Mouse (Mus musculus): Measurements from ENCODE around the gene Cirbp. TPM values are rescaled to one million over a fixed set of nuclear protein-coding genes. Genes with fewer than 3 reads are reported as not detected.
A peak's percentile ranks its signal among the peaks of the same experiment; 100 is the strongest.

Gene Cirbp
- polyA plus RNA-seq, 1 experiment = 173 TPM

GRCm38 (mm10) chr10:80160455-80161371, 5.1 kb upstream of the Cirbp start:
- peak; percentile 50 for DNase-seq
- WGBS = 12% methylated on average over 32 of the region's 33 CpGs

GRCm38 (mm10) chr10:80161522-80162242, 4.1 kb upstream of the Cirbp start:
- WGBS = 32% methylated on average over 7 of the region's 7 CpGs
- TF ChIP-seq CTCF (IDR thresholded peaks at IDR 0.05; ENCODE audit: borderline replicate concordance, control insufficient read depth, extremely low read depth, insufficient read depth, low read length, poor library complexity) (no peak), POLR2A (IDR thresholded peaks at IDR 0.05; ENCODE audit: control insufficient read depth, extremely low read depth, insufficient read depth, low read length, poor library complexity) (no peak)
- Histone ChIP-seq H3K4me3 (ENCODE audit: control insufficient read depth, insufficient read depth, low read length) (no peak overlapping the region), H3K27ac (ENCODE audit: control insufficient read depth, insufficient read depth, low read length) (peak overlapping the region; percentile 83), H3K36me3 (ENCODE audit: control insufficient read depth, insufficient read depth, low read length) (peaks cover 9% of the 10 kb centered on the region), H3K4me1 (replicated peaks; ENCODE audit: control insufficient read depth, insufficient read depth, low read length) (peaks cover 80% of the 10 kb centered on the region), H3K27me3 (ENCODE audit: control insufficient read depth, insufficient read depth, low read length) (no peaks in the 10 kb centered on the region)
- peak; percentile 34 for DNase-seq

More at GRCm38 (mm10) chr10:80160455-80161371, 5.1 kb upstream of the Cirbp start:
- peaks cover 83% of the 10 kb centered on the region for H3K4me1 ChIP-seq (replicated peaks; ENCODE audit: control insufficient read depth, insufficient read depth, low read length)
- H3K27me3 ChIP-seq (ENCODE audit: control insufficient read depth, insufficient read depth, low read length) = no peaks in the 10 kb centered on the region
- H3K27ac ChIP-seq (ENCODE audit: control insufficient read depth, insufficient read depth, low read length) = peak overlapping the region; percentile 83
- peak overlapping the region; percentile 43 for H3K4me3 ChIP-seq (ENCODE audit: control insufficient read depth, insufficient read depth, low read length)
- peaks cover 18% of the 10 kb centered on the region for H3K36me3 ChIP-seq (ENCODE audit: control insufficient read depth, insufficient read depth, low read length)
- TF ChIP-seq CTCF (IDR thresholded peaks at IDR 0.05; ENCODE audit: borderline replicate concordance, control insufficient read depth, extremely low read depth, insufficient read depth, low read length, poor library complexity) (no peak), POLR2A (IDR thresholded peaks at IDR 0.05; ENCODE audit: control insufficient read depth, extremely low read depth, insufficient read depth, low read length, poor library complexity) (0 out of 2 replicates have a peak, but pooled peaks have one; percentile 25)

GRCm38 (mm10) chr10:80162243-80162608, 3.6 kb upstream of the Cirbp start:
- no peak overlapping the region for H3K4me3 ChIP-seq (ENCODE audit: control insufficient read depth, insufficient read depth, low read length)
- H3K27ac ChIP-seq (ENCODE audit: control insufficient read depth, insufficient read depth, low read length) = peak overlapping the region; percentile 83
- H3K4me1 ChIP-seq (replicated peaks; ENCODE audit: control insufficient read depth, insufficient read depth, low read length) = peaks cover 77% of the 10 kb centered on the region
- H3K27me3 ChIP-seq (ENCODE audit: control insufficient read depth, insufficient read depth, low read length) = no peaks in the 10 kb centered on the region
- WGBS = 81% methylated on average over 3 of the region's 3 CpGs
- no peak for DNase-seq
- no peak for TF ChIP-seq POLR2A (IDR thresholded peaks at IDR 0.05; ENCODE audit: control insufficient read depth, extremely low read depth, insufficient read depth, low read length, poor library complexity)
- TF ChIP-seq CTCF (IDR thresholded peaks at IDR 0.05; ENCODE audit: borderline replicate concordance, control insufficient read depth, extremely low read depth, insufficient read depth, low read length, poor library complexity) = no peak
- peaks cover 3% of the 10 kb centered on the region; the same call in 1 of the 2 replicates for H3K36me3 ChIP-seq (ENCODE audit: control insufficient read depth, insufficient read depth, low read length)

- 63% methylated on average over 6 of the region's 6 CpGs for WGBS
- peak overlapping the region; percentile 83 for H3K27ac ChIP-seq (ENCODE audit: control insufficient read depth, insufficient read depth, low read length)
- no peaks in the 10 kb centered on the region for H3K27me3 ChIP-seq (ENCODE audit: control insufficient read depth, insufficient read depth, low read length)
- peaks cover 73% of the 10 kb centered on the region for H3K4me1 ChIP-seq (replicated peaks; ENCODE audit: control insufficient read depth, insufficient read depth, low read length)
- H3K4me3 ChIP-seq (ENCODE audit: control insufficient read depth, insufficient read depth, low read length) = no peak overlapping the region
- DNase-seq = peak; percentile 28
- TF ChIP-seq CTCF (IDR thresholded peaks at IDR 0.05; ENCODE audit: borderline replicate concordance, control insufficient read depth, extremely low read depth, insufficient read depth, low read length, poor library complexity) (no peak), POLR2A (IDR thresholded peaks at IDR 0.05; ENCODE audit: control insufficient read depth, extremely low read depth, insufficient read depth, low read length, poor library complexity) (no peak)
- H3K36me3 ChIP-seq (ENCODE audit: control insufficient read depth, insufficient read depth, low read length) = no peaks in the 10 kb centered on the region
Observed at GRCm38 (mm10) chr10:80162716-80163299, 3.0 kb upstream of the Cirbp start.

- no peak overlapping the region for H3K27ac ChIP-seq (ENCODE audit: control insufficient read depth, insufficient read depth, low read length)
- no peaks in the 10 kb centered on the region for H3K27me3 ChIP-seq (ENCODE audit: control insufficient read depth, insufficient read depth, low read length)
- H3K4me3 ChIP-seq (ENCODE audit: control insufficient read depth, insufficient read depth, low read length) = no peak overlapping the region
- peak; percentile 9 for DNase-seq
- H3K36me3 ChIP-seq (ENCODE audit: control insufficient read depth, insufficient read depth, low read length) = no peaks in the 10 kb centered on the region
- TF ChIP-seq POLR2A (IDR thresholded peaks at IDR 0.05; ENCODE audit: control insufficient read depth, extremely low read depth, insufficient read depth, low read length, poor library complexity) (no peak), CTCF (IDR thresholded peaks at IDR 0.05; ENCODE audit: borderline replicate concordance, control insufficient read depth, extremely low read depth, insufficient read depth, low read length, poor library complexity) (no peak)
- 89% methylated on average over 8 of the region's 8 CpGs for WGBS
- peaks cover 66% of the 10 kb centered on the region for H3K4me1 ChIP-seq (replicated peaks; ENCODE audit: control insufficient read depth, insufficient read depth, low read length)
Observed at GRCm38 (mm10) chr10:80163721-80164120, 2.1 kb upstream of the Cirbp start.
